Mouse (Mus musculus) kidney, postnatal 36 days (tissue): ENCODE results near the gene Isg15.
A peak's percentile ranks its signal among the peaks of the same experiment; 100 is the strongest.

Experiments
- DNase-seq, 2 experiments: peaks; one replicate each; pipeline ENCODE4 v3.0.0; 2021 to 2022; ENCODE audit warnings: mixed read lengths in 2 of 2

Gene Isg15

GRCm38 (mm10) chr4:156200623-156201475 lies at the start of gene Isg15:
TSS of gene Isg15 (minus strand) at chr4:156200818.
- DNase-seq = peak; percentile 43 to 54

DNA sequence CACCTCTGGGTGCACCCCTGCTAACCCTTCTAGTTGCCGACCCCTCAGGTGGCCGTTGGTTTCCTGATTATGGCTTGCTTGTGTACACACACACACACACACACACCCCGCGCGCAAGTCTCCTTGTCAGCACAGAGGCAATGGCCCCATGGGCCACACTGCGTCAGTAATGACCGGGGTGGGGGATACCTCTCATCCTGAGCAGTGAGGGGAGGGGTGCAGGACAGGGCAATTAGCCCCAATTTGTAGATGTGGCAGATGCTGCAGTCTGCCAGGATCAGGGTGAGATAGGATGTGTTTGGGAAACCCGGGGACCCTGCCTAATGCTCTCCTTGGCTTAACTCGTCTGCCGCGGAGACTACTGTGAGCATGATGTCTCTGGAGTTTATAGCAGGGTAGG lies 48.9 kb upstream of the Isg15 start:
- DNase-seq = no peak

- peak in 1 of 2 experiments; percentile 33 for DNase-seq
Observed at GRCm38 (mm10) chr4:156236651-156237447, 36.2 kb upstream of the Isg15 start.

GRCm38 (mm10) chr4:156235808-156236533 lies 35.4 kb upstream of the Isg15 start, which contains the start of gene Noc2l:
TSS of gene Noc2l (plus strand) at chr4:156236010.
- DNase-seq = peak; percentile 93 to 97

GRCm38 (mm10) chr4:156235360-156235770 lies 34.7 kb upstream of the Isg15 start:
- DNase-seq = peak in 1 of 2 experiments; percentile 22

DNA sequence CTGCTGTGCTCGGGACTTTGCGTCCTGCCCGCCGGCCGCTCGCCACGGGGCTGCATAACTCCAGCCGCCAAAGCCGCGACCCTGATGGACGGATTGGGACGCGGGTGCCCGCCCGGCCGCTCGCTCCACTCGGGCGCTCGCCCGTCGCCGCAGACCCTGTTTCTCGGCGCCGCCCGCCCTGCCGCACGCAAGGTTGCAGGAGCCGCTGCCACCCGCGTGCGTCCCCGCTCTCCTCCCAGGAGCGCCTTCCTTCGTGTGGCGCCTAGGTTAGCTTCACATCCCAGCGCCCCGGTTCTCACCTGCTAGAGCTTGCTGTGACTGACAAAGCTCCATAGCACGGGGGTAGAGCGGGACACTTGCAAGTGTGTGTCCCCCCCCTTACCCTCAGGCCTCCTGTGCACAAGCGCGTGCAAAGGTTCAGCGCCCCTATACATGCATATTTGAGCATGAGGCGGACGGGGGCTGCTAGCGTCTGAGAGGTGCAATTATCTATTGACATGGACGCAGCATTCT lies 34.1 kb upstream of the Isg15 start, which contains the start of gene Plekhn1:
TSS of gene Plekhn1 (minus strand) at position 157 of the 513 bp plus-strand sequence.
- peak; percentile 81 to 89 for DNase-seq

DNA sequence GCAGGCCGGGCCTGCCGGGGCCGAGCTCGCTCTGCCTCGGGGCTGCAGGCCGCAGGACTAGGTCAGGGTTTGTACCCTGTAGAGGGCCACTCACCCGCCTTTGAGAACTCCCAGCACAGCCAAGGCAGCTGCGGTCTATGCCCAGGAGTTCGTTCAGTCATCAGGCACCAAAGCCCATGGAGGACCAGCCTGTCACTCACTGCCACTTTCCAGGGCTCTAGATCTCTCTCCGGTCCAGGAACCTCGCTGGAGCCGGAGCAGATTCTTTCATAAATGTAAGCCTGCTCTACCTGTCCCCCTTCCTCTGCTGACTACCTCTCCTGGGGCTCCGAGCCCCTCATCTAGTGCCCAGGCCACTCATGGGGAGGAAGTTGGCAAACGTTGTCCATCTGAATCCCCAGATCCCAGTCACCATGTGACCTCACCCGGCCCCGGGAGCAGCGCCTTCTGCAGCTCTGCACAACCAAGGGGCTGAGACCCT lies 33.4 kb upstream of the Isg15 start:
- DNase-seq = peak in 1 of 2 experiments; percentile 48

- peak in 1 of 2 experiments; percentile 49 for DNase-seq
Observed at GRCm38 (mm10) chr4:156228393-156229024, 27.9 kb upstream of the Isg15 start.

DNA sequence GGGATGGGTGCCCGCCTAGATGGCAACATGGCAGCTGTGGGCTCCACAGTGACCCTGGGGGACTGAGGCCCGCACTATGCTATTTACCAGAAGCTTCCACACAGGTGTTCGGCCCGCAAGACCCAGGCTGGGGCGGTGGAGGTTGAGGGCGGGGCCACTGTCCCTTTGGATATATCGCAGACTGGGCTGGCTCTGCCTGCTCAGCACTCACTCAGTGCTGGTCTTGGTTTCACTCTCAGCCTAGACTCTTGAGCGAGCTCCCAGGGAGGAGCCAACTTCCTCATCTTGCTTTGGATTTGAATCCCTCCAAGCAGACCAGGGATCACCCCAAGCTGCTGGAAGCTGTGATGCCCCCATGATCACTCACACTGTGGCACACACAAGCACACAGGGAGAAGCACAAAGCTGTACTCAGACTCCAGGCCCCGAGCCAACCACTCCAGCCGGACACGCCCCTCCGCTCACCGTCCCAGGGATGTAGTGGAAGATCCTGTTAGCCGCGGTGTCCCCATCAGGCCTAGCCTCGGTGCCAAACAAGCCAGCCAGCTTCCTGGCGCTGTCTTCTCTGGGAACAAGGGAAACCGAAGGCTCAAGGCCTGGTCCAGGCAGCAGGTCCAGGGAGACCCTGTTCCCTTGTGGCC lies 27.3 kb upstream of the Isg15 start:
- DNase-seq = peak in 1 of 2 experiments; percentile 49

GRCm38 (mm10) chr4:156224276-156224675 lies 23.7 kb upstream of the Isg15 start:
- no peak for DNase-seq

GRCm38 (mm10) chr4:156219936-156220335 lies 19.3 kb upstream of the Isg15 start:
- DNase-seq = no peak

DNA sequence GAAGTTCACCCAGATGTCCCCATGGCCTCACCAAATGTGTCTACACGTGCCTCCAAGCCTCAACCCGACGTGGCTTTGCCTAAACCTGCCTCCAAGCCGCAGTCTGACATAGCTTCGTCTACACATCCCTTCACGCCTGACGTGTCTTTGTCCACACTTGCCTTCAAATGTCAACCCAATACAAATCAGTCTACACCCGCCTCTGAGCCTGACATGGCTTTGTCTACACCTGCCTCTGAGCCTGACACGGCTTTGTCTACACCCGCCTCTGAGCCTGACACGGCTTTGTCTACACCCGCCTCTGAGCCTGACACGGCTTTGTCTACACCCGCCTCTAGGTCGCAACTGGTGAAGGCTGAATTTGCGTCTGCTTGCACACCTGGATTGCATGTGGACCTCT lies 17.2 kb upstream of the Isg15 start:
- no peak for DNase-seq

GRCm38 (mm10) chr4:156217022-156217669 lies 16.5 kb upstream of the Isg15 start:
- DNase-seq = no peak

DNA sequence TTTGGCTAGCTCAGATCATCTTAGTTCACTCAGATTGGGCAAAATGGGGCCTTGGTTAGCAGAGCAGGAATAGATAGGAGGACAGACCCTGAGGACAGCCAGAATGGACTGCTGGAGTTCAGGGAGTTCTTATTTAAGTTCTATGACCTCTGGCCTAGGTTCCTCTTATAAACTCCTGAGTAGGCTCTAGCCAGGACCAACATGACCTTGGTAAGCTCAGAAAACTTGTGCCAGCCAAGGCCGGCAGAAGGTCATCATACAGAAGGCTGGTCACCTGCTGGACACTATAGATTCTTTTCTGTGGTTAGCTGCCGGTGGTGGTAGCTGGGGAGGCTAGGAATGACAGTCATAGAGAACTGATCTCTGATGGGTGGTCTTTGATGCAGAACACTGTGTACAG lies 15.6 kb upstream of the Isg15 start:
- no peak for DNase-seq

DNA sequence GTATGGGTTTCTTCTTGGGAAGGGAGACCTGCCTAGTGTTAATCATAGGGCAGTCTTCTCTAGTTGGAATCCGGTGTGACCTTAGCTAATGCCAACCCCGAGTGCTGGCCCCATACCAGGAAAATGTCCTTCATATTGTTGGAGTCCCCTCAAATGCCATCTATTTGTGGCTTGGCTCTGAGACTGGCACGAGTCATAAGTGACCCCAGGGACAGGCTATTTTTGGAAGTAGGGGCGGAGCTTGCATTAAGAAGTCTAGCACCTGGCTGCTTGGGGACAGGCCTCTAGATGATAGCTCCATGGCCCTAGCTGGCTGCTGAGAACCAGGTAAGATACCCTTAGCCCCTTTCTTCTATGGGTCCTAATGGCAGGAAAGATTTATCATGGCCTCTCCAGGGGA lies 15.0 kb upstream of the Isg15 start, which contains the start of gene Perm1:
TSS of gene Perm1 (plus strand) at position 220 of the 400 bp plus-strand sequence.
- peak; percentile 62 to 64 for DNase-seq

DNA sequence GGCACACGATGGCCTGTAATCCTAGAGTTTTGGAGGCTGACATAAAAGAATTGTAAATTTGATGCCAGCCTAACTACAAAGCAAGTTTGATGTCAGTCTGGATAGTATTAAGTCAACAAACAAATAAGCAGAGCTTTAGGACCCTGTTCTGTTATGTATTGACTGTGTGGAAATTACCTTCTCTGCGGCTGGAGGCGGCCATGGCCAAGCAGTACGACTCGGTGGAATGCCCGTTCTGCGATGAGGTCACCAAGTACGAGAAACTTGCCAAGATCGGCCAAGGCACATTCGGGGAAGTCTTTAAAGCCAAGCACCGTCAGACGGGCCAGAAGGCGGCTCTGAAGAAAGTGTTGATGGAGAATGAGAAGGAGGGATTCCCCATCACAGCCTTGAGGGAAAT lies 12.5 kb upstream of the Isg15 start:
- DNase-seq = no peak

DNA sequence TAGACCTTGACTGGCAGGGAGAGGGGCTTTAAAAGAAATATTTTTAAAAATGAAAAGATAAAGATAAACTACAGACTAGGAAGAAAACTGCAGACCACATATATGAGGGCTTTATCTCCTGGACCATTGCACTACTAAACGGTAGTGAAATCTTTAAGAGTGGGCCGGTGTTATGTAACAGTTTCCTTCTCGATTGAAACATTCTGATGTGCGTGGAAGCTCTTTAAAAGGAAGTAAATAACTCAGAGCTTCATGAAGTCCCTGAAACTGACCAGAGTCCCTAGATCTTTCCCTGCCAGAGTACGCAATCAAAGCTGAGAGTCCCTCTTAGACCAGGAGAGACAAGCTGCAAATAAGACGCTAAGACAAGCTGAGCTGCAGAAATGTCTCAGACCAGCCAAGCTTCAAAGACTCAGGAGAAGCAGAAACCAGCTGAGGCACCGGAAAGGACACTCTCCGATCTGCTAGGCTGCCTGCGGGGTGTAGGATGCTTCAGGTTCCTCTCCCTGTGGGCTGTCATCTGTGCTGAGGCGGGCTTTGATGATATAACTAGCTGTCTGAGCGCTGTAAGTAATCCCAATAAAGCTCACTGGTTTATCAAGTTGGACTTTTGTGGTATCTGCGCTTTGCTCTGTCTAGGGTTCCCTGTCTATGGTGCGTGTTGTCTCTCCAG lies 9.5 kb upstream of the Isg15 start:
- DNase-seq = no peak

DNA sequence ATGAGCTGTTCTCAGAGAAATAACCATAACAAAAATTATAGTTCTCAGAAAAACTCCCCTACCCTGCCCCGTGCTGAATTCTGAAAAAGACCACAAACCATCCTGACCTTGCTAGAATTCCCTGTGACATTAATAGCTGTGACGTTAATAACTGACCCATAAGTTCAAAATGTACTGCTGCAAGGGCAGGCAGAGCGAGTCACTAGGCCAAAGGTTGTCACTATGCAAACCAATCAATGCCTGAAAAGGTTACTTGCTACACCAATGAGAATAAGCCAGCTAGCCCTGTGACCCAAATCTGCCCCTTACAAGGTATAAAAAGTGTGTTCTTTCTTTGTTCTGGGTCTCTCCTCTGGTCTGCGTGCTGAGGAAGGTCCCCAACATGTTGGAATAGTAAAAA lies 8.3 kb upstream of the Isg15 start:
- no peak for DNase-seq

- DNase-seq = peak in 1 of 2 experiments; percentile 51
Observed at GRCm38 (mm10) chr4:156203413-156204131, 3.0 kb upstream of the Isg15 start.
